Mouse (Mus musculus): ENCODE measurements around the gene Tmem131.

GRCm38 (mm10) chr1:36976770-36977169 is 33.3 kb upstream of the Tmem131 start:
- no peak for TF ChIP-seq POLR2A (IDR thresholded peaks at IDR 0.05; ENCODE audit: low read depth, low read length)
- no peak for TF ChIP-seq CTCF (IDR thresholded peaks at IDR 0.05; ENCODE audit: borderline replicate concordance, insufficient read depth, low read length)
